Mouse (Mus musculus) lung, postnatal 25 days (tissue): ENCODE results near the gene Zfp260.

ENCODE experiments used
- DNase-seq: peaks from one replicate; pipeline ENCODE4 v3.0.0; 2022; ENCODE audit warnings: low spot score

The Zfp260 gene

GRCm38 (mm10) chr7:30122188-30122530 is 27.6 kb downstream of the Zfp260 start:
- DNase-seq: no peak

GRCm38 (mm10) chr7:30129900-30130299 is 35.3 kb downstream of the Zfp260 start:
- DNase-seq: no peak

DNA sequence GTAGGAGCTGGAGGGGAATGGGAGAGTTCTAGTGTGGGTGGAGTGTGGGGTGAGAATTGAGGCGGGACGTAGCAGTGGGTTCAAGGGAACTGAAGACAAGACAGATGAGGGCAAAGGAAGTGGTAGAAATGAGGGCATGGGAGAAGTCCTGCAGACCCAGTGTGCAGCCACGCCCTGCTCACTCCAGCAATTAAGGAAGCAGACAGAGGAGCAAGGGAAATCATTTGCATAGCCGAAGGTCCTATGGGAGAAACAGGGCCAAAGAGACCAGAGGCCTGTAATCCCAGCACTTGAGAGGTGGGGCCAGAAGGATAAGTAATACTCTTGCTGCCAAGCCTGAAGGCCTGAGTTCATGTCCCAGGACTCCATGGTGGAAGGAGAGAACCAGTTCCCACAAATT is 37.8 kb downstream of the Zfp260 start:
- DNase-seq: no peak

DNA sequence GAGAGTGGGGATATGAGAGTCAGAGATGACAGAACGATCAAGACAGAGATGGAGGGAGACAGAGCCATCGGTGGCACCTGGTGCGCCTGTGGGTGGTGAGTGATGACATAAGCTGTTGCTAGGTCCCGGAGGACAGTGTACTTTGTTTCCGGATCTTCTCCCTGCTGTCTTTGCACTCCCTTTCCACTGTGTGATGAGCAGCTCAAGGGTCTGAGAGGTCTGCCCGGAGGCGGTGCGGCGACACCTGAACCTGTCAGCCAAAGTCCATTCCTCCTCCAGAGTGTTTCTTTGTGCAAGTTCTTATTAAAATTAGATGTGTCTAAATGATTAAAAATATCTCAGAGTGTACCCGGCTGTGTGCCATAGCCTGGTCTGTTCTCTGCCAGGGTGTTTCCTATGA is 42.2 kb downstream of the Zfp260 start:
- no peak for DNase-seq

- DNase-seq: no peak
Measured at GRCm38 (mm10) chr7:30143170-30143554, 48.6 kb downstream of the Zfp260 start.

GRCm38 (mm10) chr7:30143555-30144209 is 49.1 kb downstream of the Zfp260 start:
- peak; percentile 25 for DNase-seq

DNA sequence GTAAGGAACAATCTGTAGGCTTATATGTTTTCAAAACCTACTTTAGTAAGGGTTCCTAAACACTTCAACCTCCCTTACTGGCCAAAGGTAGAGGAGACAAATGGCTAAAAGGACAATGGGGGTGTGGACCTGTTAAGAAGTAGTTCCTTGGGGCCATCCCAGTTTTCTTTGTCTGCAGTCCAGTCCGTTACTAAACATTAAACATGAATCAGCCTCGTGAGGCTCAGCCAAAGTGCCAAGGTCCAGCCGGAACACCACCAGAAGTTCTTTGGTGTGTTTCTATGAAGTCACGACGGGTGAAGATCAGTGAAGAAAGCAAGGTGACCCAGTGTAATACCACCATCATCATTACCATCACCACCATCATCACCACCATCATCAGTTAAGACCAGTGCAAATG is 52.4 kb downstream of the Zfp260 start:
- no peak for DNase-seq

DNA sequence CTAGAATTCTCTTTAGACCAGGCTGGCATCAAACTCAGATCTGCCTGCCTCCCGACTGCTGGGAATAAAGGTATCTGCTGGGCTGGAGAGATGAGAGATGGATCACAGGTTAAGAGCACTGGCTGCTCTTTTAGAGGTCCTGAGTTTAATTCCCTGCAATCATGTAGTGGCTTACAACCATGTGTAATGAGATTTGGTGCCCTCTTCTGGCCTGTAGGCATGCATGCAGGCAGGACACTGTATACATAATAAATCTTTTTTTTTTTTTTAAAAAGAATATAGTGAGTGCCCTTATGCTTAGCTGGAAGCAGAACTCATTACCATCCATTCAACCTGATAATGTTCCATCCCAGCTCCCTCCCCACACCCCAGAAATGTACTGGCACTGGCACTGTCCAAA is 59.5 kb downstream of the Zfp260 start:
- no peak for DNase-seq

DNA sequence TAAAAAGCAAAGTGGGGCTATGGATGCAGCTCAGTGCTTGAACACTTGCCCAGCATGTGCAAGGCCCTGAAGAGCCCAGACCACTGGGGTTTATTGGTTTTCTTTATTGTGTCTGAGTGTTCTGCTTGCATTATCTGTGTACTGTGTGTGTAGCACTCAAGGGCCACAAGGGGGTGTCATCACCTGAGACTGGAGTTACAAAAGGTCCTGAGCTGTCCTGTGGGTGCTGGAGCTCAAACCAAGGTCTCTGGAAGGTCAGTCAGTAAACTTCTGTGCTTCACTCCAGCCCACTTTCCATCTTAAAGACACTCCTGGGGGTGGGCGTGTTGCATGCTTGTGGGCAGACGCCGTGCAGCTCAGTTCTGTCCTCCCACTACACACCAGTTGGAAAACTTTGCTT is 60.9 kb downstream of the Zfp260 start:
- no peak for DNase-seq
